In genomic region chr1:131527281-131528080, GRCm38 (mm10) we compare ENCODE assay signal across 8 mouse cellular contexts. TPM values are rescaled to one million over a fixed set of nuclear protein-coding genes. Genes with fewer than 3 reads are reported as not detected.
DNase-seq lines count a peak whose midpoint lies in the region; ATAC-seq and TF ChIP-seq lines count a peak whose summit lies in the region.

Srgap2 (minus strand) TSS chr1:131527352.
Fam72a (plus strand) TSS chr1:131527903.

- H3K27me3 ChIP-seq in C2C12 (ENCODE audit: control insufficient read depth, insufficient read depth, insufficient read length) = no peaks in the 10 kb centered on the region
- H3K27me3 ChIP-seq in erythroblast, embryonic 14.5 days (ENCODE audit: control insufficient read depth) = peaks cover 12% of the 10 kb centered on the region
- no peaks in the 10 kb centered on the region for H3K27me3 ChIP-seq in heart, embryonic 11.5 days (ENCODE audit: control insufficient read depth, insufficient read depth, low read length)
- H3K27me3 ChIP-seq in kidney, embryonic 16.5 days (ENCODE audit: insufficient read depth, low read length) = no peaks in the 10 kb centered on the region
- no peaks in the 10 kb centered on the region for H3K27me3 ChIP-seq in liver, adult 2 months (ENCODE audit: control insufficient read depth, insufficient read depth, low read length)
- H3K27me3 ChIP-seq in myocyte (ENCODE audit: control insufficient read depth, insufficient read depth, insufficient read length) = no peaks in the 10 kb centered on the region
- no peaks in the 10 kb centered on the region for H3K27me3 ChIP-seq in splenic B cell, adult 2 months (ENCODE audit: control insufficient read depth, insufficient read depth, low read length, poor library complexity, severe bottlenecking)

- DNase-seq in brain, embryonic 14.5 days (ENCODE audit: low read depth) = peak; percentile 100
- peak; percentile 100 for DNase-seq in liver, adult 2 months (ENCODE audit: extremely low read depth, low read depth, low spot score)
- DNase-seq in splenic B cell, adult 2 months (ENCODE audit: low read depth, low spot score) = peak; percentile 100

- peak within 1 kb of the TSS; percentile 95 for H3K27ac ChIP-seq in heart, embryonic 11.5 days (ENCODE audit: low read depth, low read length)
- H3K27ac ChIP-seq in kidney, embryonic 16.5 days (ENCODE audit: low read length) = peak within 1 kb of the TSS; percentile 96
- peak within 1 kb of the TSS; percentile 67 for H3K27ac ChIP-seq in liver, adult 2 months (replicated peaks; ENCODE audit: insufficient read depth, low read depth, low read length)

- peaks cover 55% of the 10 kb centered on the region for H3K79me2 ChIP-seq in C2C12 (ENCODE audit: control insufficient read depth, insufficient read depth)
- peaks cover 16% of the 10 kb centered on the region; the same call in 1 of the 2 replicates for H3K79me2 ChIP-seq in liver, adult 2 months (ENCODE audit: control insufficient read depth, insufficient read depth, low read length)
- peaks cover 35% of the 10 kb centered on the region for H3K79me2 ChIP-seq in myocyte (ENCODE audit: control insufficient read depth, insufficient read depth)

- peaks cover 4% of the 10 kb centered on the region for H3K36me3 ChIP-seq in C2C12 (ENCODE audit: control insufficient read depth, insufficient read depth)
- peaks cover 7% of the 10 kb centered on the region for H3K36me3 ChIP-seq in erythroblast, embryonic 14.5 days (ENCODE audit: control insufficient read depth)
- H3K36me3 ChIP-seq in heart, embryonic 11.5 days (ENCODE audit: control insufficient read depth, insufficient read depth, low read length) = no peaks in the 10 kb centered on the region
- no peaks in the 10 kb centered on the region for H3K36me3 ChIP-seq in kidney, embryonic 16.5 days (ENCODE audit: insufficient read depth, low read length)
- no peaks in the 10 kb centered on the region for H3K36me3 ChIP-seq in liver, adult 2 months (ENCODE audit: control insufficient read depth, insufficient read depth, low read length)
- H3K36me3 ChIP-seq in myocyte (ENCODE audit: control insufficient read depth, insufficient read depth) = no peaks in the 10 kb centered on the region
- H3K36me3 ChIP-seq in splenic B cell, adult 2 months (ENCODE audit: control insufficient read depth, insufficient read depth, low read length, poor library complexity, severe bottlenecking) = no peaks in the 10 kb centered on the region

- TF ChIP-seq CTCF in C2C12 (IDR thresholded peaks at IDR 0.05; ENCODE audit: control insufficient read depth, insufficient read depth, insufficient read length) = no peak
- no peak for TF ChIP-seq CTCF in brain, embryonic 14.5 days (IDR thresholded peaks at IDR 0.05; ENCODE audit: borderline replicate concordance, extremely low read depth, insufficient read depth, insufficient read length)
- no peak for TF ChIP-seq CTCF in liver, adult 2 months (IDR thresholded peaks at IDR 0.05; ENCODE audit: low read depth, low read length)

- peak within 1 kb of the TSS; percentile 94 for H3ac ChIP-seq in C2C12 (ENCODE audit: control insufficient read depth, insufficient read length, low read depth)
- peak within 1 kb of the TSS; percentile 59 for H3ac ChIP-seq in myocyte (ENCODE audit: control insufficient read depth, insufficient read length)

- H3K4me2 ChIP-seq in heart, embryonic 11.5 days = peak within 1 kb of the TSS; percentile 92
- peak within 1 kb of the TSS; percentile 95 for H3K4me2 ChIP-seq in kidney, embryonic 16.5 days (replicated peaks; ENCODE audit: low read depth, low read length)
- H3K4me2 ChIP-seq in myocyte (ENCODE audit: low read depth) = peak within 1 kb of the TSS; percentile 99

- H3K4me3 ChIP-seq in C2C12 (ENCODE audit: insufficient read depth, poor library complexity, severe bottlenecking) = peak within 1 kb of the TSS; percentile 89
- peak within 1 kb of the TSS; percentile 96 for H3K4me3 ChIP-seq in erythroblast, embryonic 14.5 days (replicated peaks)
- H3K4me3 ChIP-seq in heart, embryonic 11.5 days (ENCODE audit: low read depth, low read length) = peak within 1 kb of the TSS; percentile 89
- peak within 1 kb of the TSS; percentile 63 for H3K4me3 ChIP-seq in kidney, embryonic 16.5 days (ENCODE audit: low read length)
- peak within 1 kb of the TSS; percentile 90 for H3K4me3 ChIP-seq in liver, adult 2 months (ENCODE audit: insufficient read depth, low read depth, low read length)
- H3K4me3 ChIP-seq in myocyte = peak within 1 kb of the TSS; percentile 88

- peak; percentile 96 for ATAC-seq in heart, embryonic 11.5 days (replicated peaks; ENCODE audit: insufficient number of reproducible peaks, low FRiP score, low TSS enrichment)
- peak; percentile 97 for ATAC-seq in kidney, embryonic 16.5 days (ENCODE audit: low FRiP score, low TSS enrichment)

- H3K4me1 ChIP-seq in erythroblast, embryonic 14.5 days (ENCODE audit: control insufficient read depth) = peaks cover 59% of the 10 kb centered on the region
- peaks cover 32% of the 10 kb centered on the region for H3K4me1 ChIP-seq in heart, embryonic 11.5 days (ENCODE audit: control insufficient read depth, insufficient read depth, low read length)
- H3K4me1 ChIP-seq in kidney, embryonic 16.5 days (ENCODE audit: insufficient read depth, low read length) = peaks cover 36% of the 10 kb centered on the region
- peaks cover 8% of the 10 kb centered on the region for H3K4me1 ChIP-seq in liver, adult 2 months (ENCODE audit: control insufficient read depth, insufficient read depth, low read length)

- WGBS in heart, embryonic 11.5 days (ENCODE audit: insufficient replicate concordance) = under 1% methylated on average over 42 of the region's 44 CpGs
- under 1% methylated on average over 44 of the region's 44 CpGs for WGBS in kidney, embryonic 16.5 days
- WGBS in liver, adult 2 months = under 1% methylated on average over 44 of the region's 44 CpGs

- H3K9me3 ChIP-seq in erythroblast, embryonic 14.5 days (ENCODE audit: control insufficient read depth, low read length) = no peaks in the 10 kb centered on the region
- no peaks in the 10 kb centered on the region for H3K9me3 ChIP-seq in heart, embryonic 11.5 days (replicated peaks; ENCODE audit: control insufficient read depth, low read length)
- no peaks in the 10 kb centered on the region for H3K9me3 ChIP-seq in kidney, embryonic 16.5 days (ENCODE audit: low read length)

- H3K9ac ChIP-seq in heart, embryonic 11.5 days (ENCODE audit: low read depth, low read length) = peak within 1 kb of the TSS; percentile 90
- H3K9ac ChIP-seq in kidney, embryonic 16.5 days (replicated peaks; ENCODE audit: low read length) = peak within 1 kb of the TSS; percentile 82
- peak within 1 kb of the TSS; percentile 79 for H3K9ac ChIP-seq in liver, adult 2 months (ENCODE audit: low read depth, low read length)

- TF ChIP-seq POLR2A in brain, embryonic 14.5 days (IDR thresholded peaks at IDR 0.05; ENCODE audit: borderline replicate concordance, extremely low read depth, insufficient read depth, insufficient read length, poor library complexity, severe bottlenecking) = peak; percentile 46; the same call in 1 of the 2 replicates
- TF ChIP-seq POLR2A in liver, adult 2 months (IDR thresholded peaks at IDR 0.05; ENCODE audit: extremely low read depth, insufficient read depth, low read length) = peak; percentile 93
- TF ChIP-seq POLR2A in myocyte (IDR thresholded peaks at IDR 0.05; ENCODE audit: insufficient read length, low read depth) = peak; percentile 79

- H3K79me3 ChIP-seq in C2C12 (ENCODE audit: low read depth) = peaks cover 42% of the 10 kb centered on the region

TF ChIP-seq in C2C12, 6 proteins besides CTCF, POLR2A, EP300 and RAD21:
- TF ChIP-seq MYOD1 (IDR thresholded peaks at IDR 0.05; ENCODE audit: control insufficient read depth, insufficient read length, low read depth) (no peak), CEBPB (IDR thresholded peaks at IDR 0.05; ENCODE audit: low read depth) (no peak), MAX (IDR thresholded peaks at IDR 0.05) (no peak), USF1 (IDR thresholded peaks at IDR 0.05; ENCODE audit: low read depth) (no peak), MYOG (IDR thresholded peaks at IDR 0.05; ENCODE audit: control insufficient read depth, extremely low read depth, insufficient read length) (no peak)
TF ChIP-seq in C2C12: peak in this region for 0.

TF ChIP-seq in myocyte, 11 proteins besides CTCF, POLR2A, EP300 and RAD21:
- TF ChIP-seq REST (IDR thresholded peaks at IDR 0.05; ENCODE audit: insufficient read depth, insufficient read length) = no peak
- TF ChIP-seq E2F4 (IDR thresholded peaks at IDR 0.05; ENCODE audit: insufficient read depth) = peak; percentile 97
- peak; percentile 88 for TF ChIP-seq POLR2AphosphoS2 (IDR thresholded peaks at IDR 0.05; ENCODE audit: insufficient read length, low read depth)

RNA-seq across cellular contexts. Expression of gene Srgap2, which starts in this region (rescaled TPM):
- polyA plus RNA-seq in C2C12 (2012; fragmentation: generic; extraction: Trizol) (10.5 TPM), myocyte (2012; fragmentation: generic; extraction: Trizol) (19.1 TPM)
- polyA plus RNA-seq in brain, embryonic 14.5 days (2012; rRNA removed) = 31.5 and 51.1 TPM in 2 replicates
- 0.37 and 0.38 TPM in 2 replicates for polyA plus RNA-seq in erythroblast, embryonic 14.5 days (2012)
- 19.4 and 23.3 TPM in 2 replicates for polyA plus RNA-seq in heart, embryonic 11.5 days (2014; fragmentation: Nextera tagmentation; extraction: Ambion mirVana)
- polyA plus RNA-seq in kidney, embryonic 16.5 days (2015; fragmentation: Nextera tagmentation; extraction: Ambion mirVana) = 11.5 and 18.1 TPM in 2 replicates
- 6.6 and 10.6 TPM in 2 replicates for total RNA-seq in liver, adult 2 months (2014; rRNA removed)
- polyA plus RNA-seq in liver, adult 2 months (2012; rRNA removed) = 5.8 and 7.4 TPM in 2 replicates

RNA-seq across cellular contexts. Expression of gene Fam72a, which starts in this region (rescaled TPM):
- polyA plus RNA-seq in C2C12 (2012; fragmentation: generic; extraction: Trizol) = 3.1 TPM
- 1.1 and 2.1 TPM in 2 replicates for polyA plus RNA-seq in brain, embryonic 14.5 days (2012; rRNA removed)
- 0.11 and 0.15 TPM in 2 replicates for polyA plus RNA-seq in erythroblast, embryonic 14.5 days (2012)
- polyA plus RNA-seq in heart, embryonic 11.5 days (2014; fragmentation: Nextera tagmentation; extraction: Ambion mirVana) = 3.2 and 3.4 TPM in 2 replicates
- 2.1 and 2.6 TPM in 2 replicates for polyA plus RNA-seq in kidney, embryonic 16.5 days (2015; fragmentation: Nextera tagmentation; extraction: Ambion mirVana)
- total RNA-seq in liver, adult 2 months (2014; rRNA removed) = 0.65 and 1.0 TPM in 2 replicates
- 0.19 and 0.24 TPM in 2 replicates for polyA plus RNA-seq in liver, adult 2 months (2012; rRNA removed)
- 1.9 TPM for polyA plus RNA-seq in myocyte (2012; fragmentation: generic; extraction: Trizol)

Comparison
In these comparisons a context has a peak if more than half of its experiments do, and no peak if none do; other contexts are left out.
1. Peak in every context shown above with its lines: DNase-seq, ATAC-seq, H3K4me3 ChIP-seq and H3K27ac ChIP-seq.